ENCODE assay signal across 22 mouse cellular contexts in the genomic region with DNA sequence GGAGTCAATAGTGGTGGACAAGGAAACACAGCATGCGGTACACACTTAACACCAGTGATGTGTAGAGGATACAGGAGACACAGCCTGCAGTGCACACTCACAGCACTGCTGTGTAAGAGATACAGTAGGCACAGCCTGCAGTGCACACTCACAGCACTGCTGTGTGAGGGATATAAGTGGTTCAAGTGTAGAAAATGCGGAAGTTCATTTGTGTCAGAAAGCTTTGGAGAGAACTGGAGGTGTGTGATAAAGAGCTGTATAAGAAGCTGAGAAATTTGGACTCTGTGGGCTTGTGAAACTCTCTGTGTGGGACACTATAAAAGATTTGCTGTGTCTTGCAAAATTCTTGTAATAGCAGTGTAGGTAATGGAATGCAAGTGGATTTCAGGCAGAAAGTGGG. TPM values are rescaled to one million over a fixed set of nuclear protein-coding genes. Genes with fewer than 3 reads are reported as not detected.
"Had no signal": no experiment of that assay in that cellular context is flagged by ENCODE, and none has a peak within 500 bp of the region (broad histone marks: within the 10 kb centered on the region; RNA-seq: fewer than 3 reads in every experiment).

No protein-coding gene starts in this region.

- H3K9me3 ChIP-seq: liver, embryonic 13.5 days; lung, embryonic 15.5 days; midbrain, embryonic 12.5 days; neural tube, embryonic 13.5 days; stomach, embryonic 15.5 days had no signal

- H3K9ac ChIP-seq: limb, embryonic 12.5 days; liver, embryonic 13.5 days; liver, postnatal 0 days; lung, embryonic 15.5 days; midbrain, embryonic 12.5 days; neural tube, embryonic 13.5 days; stomach, embryonic 15.5 days had no signal

- ATAC-seq: liver, postnatal 0 days; midbrain, embryonic 16.5 days had no signal

- H3K27me3 ChIP-seq: limb, embryonic 12.5 days; liver, embryonic 13.5 days; lung, embryonic 15.5 days; midbrain, embryonic 12.5 days; neural tube, embryonic 13.5 days; stomach, embryonic 15.5 days had no signal

- DNase-seq: kidney, adult 11 months; kidney, adult 9 months; kidney, postnatal 36 days; layer of hippocampus, adult 9-11 months; layer of hippocampus, postnatal 36 days; liver; liver, embryonic 13.5 days; liver, postnatal 0 days; lung, postnatal 36 days; right cerebral cortex, adult 18-20 months; spleen, adult 18-20 months; thymus, adult 2 months; thymus, postnatal 25 days had no signal

- H3K36me3 ChIP-seq: liver, embryonic 13.5 days; lung, embryonic 15.5 days; stomach, embryonic 15.5 days had no signal

- H3K4me2 ChIP-seq: limb, embryonic 12.5 days; liver, embryonic 13.5 days; lung, embryonic 15.5 days; midbrain, embryonic 12.5 days; neural tube, embryonic 13.5 days; stomach, embryonic 15.5 days had no signal

- H3K4me1 ChIP-seq: limb, embryonic 12.5 days; liver, embryonic 13.5 days; lung, embryonic 15.5 days; midbrain, embryonic 12.5 days; neural tube, embryonic 13.5 days; stomach, embryonic 15.5 days had no signal

- H3K4me3 ChIP-seq: limb, embryonic 12.5 days; liver, embryonic 13.5 days; lung, embryonic 15.5 days; midbrain, embryonic 12.5 days; neural tube, embryonic 13.5 days; stomach, embryonic 15.5 days had no signal

- H3K27ac ChIP-seq: kidney, postnatal 0 days; limb, embryonic 12.5 days; liver, embryonic 13.5 days; lung, embryonic 15.5 days; midbrain, embryonic 12.5 days; neural tube, embryonic 13.5 days; stomach, embryonic 15.5 days had no signal

RNA-seq across cellular contexts. Expression of gene Lpcat2b, which starts 48.8 kb away (rescaled TPM):
- total RNA-seq: megakaryocyte-erythroid progenitor cell, adult 5-6 weeks had no signal
- polyA plus RNA-seq: kidney, postnatal 0 days; limb, embryonic 12.5 days; liver, embryonic 13.5 days; liver, postnatal 0 days; lung, embryonic 15.5 days; midbrain, embryonic 12.5 days; midbrain, embryonic 16.5 days; neural tube, embryonic 13.5 days; stomach, embryonic 15.5 days; urinary bladder, adult 2 months had no signal

RNA-seq across cellular contexts. Expression of gene 1700028K03Rik, which starts 54.3 kb away (rescaled TPM):
- total RNA-seq: megakaryocyte-erythroid progenitor cell, adult 5-6 weeks had no signal
